In the genomic region with DNA sequence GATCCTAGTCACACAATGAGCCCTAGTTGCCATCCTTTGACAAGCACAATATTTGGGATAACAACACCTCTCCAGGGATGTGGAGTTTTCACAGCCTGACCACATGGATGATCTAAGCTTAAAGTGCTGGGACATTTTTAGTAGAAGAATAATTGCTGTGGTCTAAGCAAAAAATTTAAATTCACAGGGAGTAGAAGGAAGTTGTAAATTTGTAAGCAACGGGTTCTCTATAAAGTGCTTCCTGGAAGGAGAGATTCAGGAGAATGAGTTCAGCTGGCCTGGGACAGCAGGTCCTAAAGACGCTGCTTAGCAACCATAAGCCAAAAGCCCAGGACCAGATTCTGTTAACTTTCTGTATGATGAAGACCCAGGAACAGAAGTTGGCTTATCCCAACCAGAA, we compare ENCODE assay signal across 22 mouse cellular contexts. TPM values are rescaled to one million over a fixed set of nuclear protein-coding genes. Genes with fewer than 3 reads are reported as not detected.
DNase-seq lines count a peak whose midpoint lies in the region; ATAC-seq and TF ChIP-seq lines count a peak whose summit lies in the region.
"Had no signal": no experiment of that assay in that cellular context is flagged by ENCODE, and none has a peak within 500 bp of the region (broad histone marks: within the 10 kb centered on the region; RNA-seq: fewer than 3 reads in every experiment).

No protein-coding gene starts in this region.

- H3K9me3 ChIP-seq in kidney, embryonic 15.5 days (replicated peaks), result no peaks in the 10 kb centered on the region
- H3K9me3 ChIP-seq in kidney, postnatal 0 days (replicated peaks; ENCODE audit: low read length), result no peaks in the 10 kb centered on the region
- H3K9me3 ChIP-seq: embryonic facial prominence, embryonic 13.5 days; embryonic facial prominence, embryonic 15.5 days; forebrain, embryonic 10.5 days; forebrain, embryonic 12.5 days had no signal

- H3K4me3 ChIP-seq in kidney, adult 2 months (ENCODE audit: insufficient read depth, low read depth, low read length), result no peak overlapping the region
- H3K4me3 ChIP-seq in kidney, embryonic 15.5 days (replicated peaks), result no peak overlapping the region
- no peak overlapping the region for H3K4me3 ChIP-seq in kidney, postnatal 0 days (replicated peaks; ENCODE audit: low read depth, low read length)
- H3K4me3 ChIP-seq: embryonic facial prominence, embryonic 13.5 days; embryonic facial prominence, embryonic 15.5 days; erythroblast, embryonic 14.5 days; forebrain, embryonic 10.5 days; forebrain, embryonic 12.5 days had no signal

- no peak for DNase-seq in kidney, adult 2 months
- no peak for DNase-seq in kidney, postnatal 4 days
- DNase-seq in kidney, adult 8-10 months, result no peak
- DNase-seq in kidney, postnatal 0 days (ENCODE audit: low spot score), result peak; percentile 92
- DNase-seq in kidney, postnatal 25 days, result no peak
- DNase-seq: adrenal gland, adult 2 months; adrenal gland, postnatal 10 days; adrenal gland, postnatal 25 days; cerebellum, adult 11 months; cerebellum, adult 18-20 months; cerebellum, adult 8-10 months; cerebellum, adult 9-11 months; cerebellum, postnatal 14 days; cerebellum, postnatal 36 days; embryo, embryonic 11 days had no signal

- no peak for TF ChIP-seq CTCF in kidney, adult 2 months (conservative IDR thresholded peaks at IDR 0.05; ENCODE audit: insufficient read depth, insufficient read length, low read depth, low read length)
- no peak for TF ChIP-seq CTCF in kidney, postnatal 0 days (IDR thresholded peaks at IDR 0.05; ENCODE audit: low read depth)

- H3K36me3 ChIP-seq in kidney, adult 2 months (ENCODE audit: control insufficient read depth, insufficient read depth, low read length), result no peaks in the 10 kb centered on the region
- peaks cover 13% of the 10 kb centered on the region; the same call in 1 of the 2 replicates for H3K36me3 ChIP-seq in kidney, embryonic 15.5 days
- H3K36me3 ChIP-seq in kidney, postnatal 0 days (ENCODE audit: insufficient read depth, low read length), result no peaks in the 10 kb centered on the region
- H3K36me3 ChIP-seq: forebrain, embryonic 12.5 days had no signal

- H3K27ac ChIP-seq in kidney, adult 2 months (ENCODE audit: insufficient read depth, low read depth, low read length), result peak overlapping the region; percentile 67
- peak overlapping the region; percentile 78 for H3K27ac ChIP-seq in kidney, embryonic 15.5 days
- peak overlapping the region; percentile 80 for H3K27ac ChIP-seq in kidney, postnatal 0 days
- H3K27ac ChIP-seq: embryonic facial prominence, embryonic 13.5 days; embryonic facial prominence, embryonic 15.5 days; forebrain, embryonic 10.5 days; forebrain, embryonic 12.5 days had no signal

- no peak overlapping the region for H3K9ac ChIP-seq in kidney, embryonic 15.5 days
- no peak overlapping the region for H3K9ac ChIP-seq in kidney, postnatal 0 days (ENCODE audit: low read depth, low read length)
- H3K9ac ChIP-seq: embryonic facial prominence, embryonic 13.5 days; embryonic facial prominence, embryonic 15.5 days; forebrain, embryonic 12.5 days had no signal

- H3K27me3 ChIP-seq in kidney, adult 2 months (replicated peaks; ENCODE audit: control insufficient read depth, insufficient read depth, low read length), result no peaks in the 10 kb centered on the region
- no peaks in the 10 kb centered on the region for H3K27me3 ChIP-seq in kidney, embryonic 15.5 days
- H3K27me3 ChIP-seq in kidney, postnatal 0 days (ENCODE audit: insufficient read depth, low read length), result no peaks in the 10 kb centered on the region
- H3K27me3 ChIP-seq: embryonic facial prominence, embryonic 13.5 days; embryonic facial prominence, embryonic 15.5 days; forebrain, embryonic 12.5 days had no signal

- H3K4me2 ChIP-seq in kidney, embryonic 15.5 days, result no peak overlapping the region
- no peak overlapping the region for H3K4me2 ChIP-seq in kidney, postnatal 0 days (ENCODE audit: low read length)
- H3K4me2 ChIP-seq: embryonic facial prominence, embryonic 13.5 days; embryonic facial prominence, embryonic 15.5 days; forebrain, embryonic 12.5 days had no signal

- 69% methylated on average over 2 of the region's 2 CpGs for WGBS in kidney, adult 2 months
- WGBS in kidney, embryonic 15.5 days, result 34% methylated on average over 2 of the region's 2 CpGs
- WGBS in kidney, postnatal 0 days, result 37% methylated on average over 2 of the region's 2 CpGs

- ATAC-seq in kidney, embryonic 15.5 days (replicated peaks; ENCODE audit: low FRiP score), result no peak
- no peak for ATAC-seq in kidney, postnatal 0 days (replicated peaks; ENCODE audit: low FRiP score, low read depth)
- ATAC-seq: forebrain, embryonic 14.5 days had no signal

- no peaks in the 10 kb centered on the region for H3K4me1 ChIP-seq in kidney, adult 2 months (ENCODE audit: control insufficient read depth, insufficient read depth, low read length)
- H3K4me1 ChIP-seq in kidney, embryonic 15.5 days, result peaks cover 19% of the 10 kb centered on the region
- 0 out of 2 replicates have a peak, but pooled peaks cover 1% of the 10 kb centered on the region for H3K4me1 ChIP-seq in kidney, postnatal 0 days (replicated peaks; ENCODE audit: insufficient read depth, low read length)
- H3K4me1 ChIP-seq: embryonic facial prominence, embryonic 13.5 days; embryonic facial prominence, embryonic 15.5 days; forebrain, embryonic 12.5 days had no signal

- TF ChIP-seq POLR2A in kidney, adult 2 months (IDR thresholded peaks at IDR 0.05; ENCODE audit: low read depth, low read length), result no peak

RNA-seq across cellular contexts. Expression of a gene that starts 23.1 kb away (rescaled TPM):
- 32.3 and 41.8 TPM in 2 replicates for polyA plus RNA-seq in kidney, adult 2 months (2012; rRNA removed)
- 33.2 and 39.7 TPM in 2 replicates for polyA plus RNA-seq in kidney, embryonic 15.5 days (2015; fragmentation: Nextera tagmentation; extraction: Ambion mirVana)
- 60.9 and 62.2 TPM in 2 replicates for polyA plus RNA-seq in kidney, postnatal 0 days (2015; fragmentation: Nextera tagmentation; extraction: Ambion mirVana)

RNA-seq across cellular contexts. Expression of a gene that starts 36.9 kb away (rescaled TPM):
- 32.5 and 32.6 TPM in 2 replicates for polyA plus RNA-seq in kidney, adult 2 months (2012; rRNA removed)
- polyA plus RNA-seq in kidney, embryonic 15.5 days (2015; fragmentation: Nextera tagmentation; extraction: Ambion mirVana), result 29.9 and 33.6 TPM in 2 replicates
- 36.6 and 37.6 TPM in 2 replicates for polyA plus RNA-seq in kidney, postnatal 0 days (2015; fragmentation: Nextera tagmentation; extraction: Ambion mirVana)
- polyA plus RNA-seq: erythroblast, embryonic 14.5 days had no signal

RNA-seq across cellular contexts. Expression of a gene that starts 40.3 kb away (rescaled TPM):
- 27.0 and 27.6 TPM in 2 replicates for polyA plus RNA-seq in kidney, adult 2 months (2012; rRNA removed)
- polyA plus RNA-seq in kidney, embryonic 15.5 days (2015; fragmentation: Nextera tagmentation; extraction: Ambion mirVana), result 21.0 and 24.7 TPM in 2 replicates
- polyA plus RNA-seq in kidney, postnatal 0 days (2015; fragmentation: Nextera tagmentation; extraction: Ambion mirVana), result 14.3 and 15.2 TPM in 2 replicates
